Mouse (Mus musculus) naive thymus-derived CD4-positive, alpha-beta T cell, adult 5 months (primary cell): Measurements from ENCODE around the gene Kif15. TPM values are rescaled to one million over a fixed set of nuclear protein-coding genes. Genes with fewer than 3 reads are reported as not detected.

Source experiments
- polyA plus RNA-seq: library from polyadenylated mRNA; unstranded; fragments of 100-300 nt; shearing (Covaris generic); gene quantifications from one replicate; pipeline ENCODE4 v1.2.1, GENCODE M21; 2017

The Kif15 gene
- 2.0 TPM for polyA plus RNA-seq

DNA sequence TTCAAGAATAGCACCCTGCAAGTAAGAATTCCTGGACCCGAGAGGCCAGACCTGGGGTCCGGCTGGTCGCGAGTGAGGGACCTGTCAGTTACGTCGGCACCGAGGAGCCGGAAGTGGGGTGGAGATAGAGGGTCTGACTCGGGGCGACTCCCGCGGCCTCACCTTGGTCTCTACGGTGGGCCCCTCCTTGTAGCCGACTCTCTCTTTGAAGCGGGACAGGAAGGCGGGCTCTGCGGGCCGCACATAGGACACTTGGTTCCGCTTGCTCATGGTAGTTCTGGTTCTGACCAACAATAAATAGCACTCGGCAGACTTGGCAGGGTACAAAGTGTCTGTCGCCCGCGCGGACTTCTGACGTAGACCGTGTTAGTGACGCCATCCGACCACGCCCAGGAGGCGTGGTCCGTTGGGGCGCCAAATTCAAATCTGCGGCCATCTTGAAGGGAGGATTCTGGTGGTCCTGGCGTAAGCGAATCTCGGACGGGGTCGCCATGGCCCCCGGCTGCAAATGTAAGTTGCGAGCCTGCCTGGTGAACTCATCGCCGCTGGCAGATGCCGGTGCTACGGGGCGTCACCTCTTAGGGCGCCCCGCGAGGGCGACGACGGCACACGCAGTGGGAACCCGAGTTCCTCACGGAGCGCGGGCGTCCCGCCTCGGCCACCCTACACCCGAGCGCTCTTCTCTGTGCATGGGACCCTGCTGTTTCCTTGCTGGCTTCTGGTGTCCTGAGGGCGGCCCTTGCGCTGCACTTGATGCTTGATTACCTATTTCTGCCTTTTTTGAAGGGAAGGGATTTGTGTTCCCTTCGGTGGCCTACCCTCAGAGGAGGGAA, at the start of gene Kif15, which contains the start of gene 1110059G10Rik:
Gene Kif15, plus strand, starts transcription at position 404 of the 833 bp plus-strand sequence.
Gene 1110059G10Rik, minus strand, starts transcription at position 358 of the 833 bp plus-strand sequence.

DNA sequence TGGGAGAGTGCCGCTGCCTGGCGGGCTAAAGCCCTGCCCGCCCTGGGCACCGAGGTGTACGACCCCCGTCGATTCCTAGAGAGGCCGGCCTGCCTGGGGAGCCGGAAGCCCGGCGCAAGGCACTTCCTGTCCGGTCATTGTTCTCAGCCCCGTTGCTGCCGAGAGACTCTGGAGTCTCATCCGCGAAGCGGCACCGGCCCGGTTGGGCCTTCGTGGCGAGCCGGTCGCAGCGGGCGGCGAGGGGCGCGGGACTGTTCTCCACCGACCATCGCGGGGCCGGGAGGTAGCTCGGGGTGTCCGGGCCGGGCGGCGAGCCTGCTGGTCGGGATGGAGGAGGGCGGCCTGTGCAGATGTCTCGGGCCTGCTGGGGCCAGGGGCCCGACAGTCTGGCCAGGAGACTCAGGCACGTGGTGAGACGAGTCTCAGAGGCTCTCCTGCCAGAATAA, 27.9 kb upstream of the Kif15 start, which contains the start of gene Zfp105:
Gene Zfp105, plus strand, starts transcription at position 137 of the 446 bp plus-strand sequence.

DNA sequence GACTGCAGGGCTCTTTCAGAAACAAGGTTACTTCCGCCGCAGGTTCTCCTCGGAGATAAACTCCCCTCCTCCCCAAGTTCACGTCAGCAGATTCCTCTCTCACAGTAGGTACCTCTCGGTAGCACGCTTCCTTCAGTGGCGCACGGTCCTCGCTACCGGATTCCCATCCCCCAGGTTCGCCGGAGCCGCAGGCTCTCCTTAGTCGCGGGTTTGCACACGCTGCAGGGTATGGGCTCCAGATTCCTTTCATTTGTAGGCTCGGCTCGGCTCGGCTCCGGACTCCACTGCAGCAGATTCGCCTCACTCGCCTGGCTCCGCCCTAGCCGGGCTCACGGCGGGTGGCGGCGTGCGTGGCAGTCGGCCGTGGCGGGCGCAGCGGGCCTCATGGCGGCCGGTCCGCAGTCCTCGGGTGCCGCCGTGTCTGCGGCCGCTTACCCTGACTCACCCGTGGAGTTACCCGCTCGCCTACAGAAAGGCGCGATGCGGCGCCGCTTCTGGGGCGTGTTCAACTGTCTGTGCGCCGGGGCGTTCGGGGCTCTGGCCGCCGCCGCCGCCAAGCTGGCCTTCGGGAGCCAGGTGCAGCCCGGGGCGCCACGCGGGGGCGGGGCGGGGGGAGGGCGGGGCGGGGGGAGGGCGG, 70.3 kb downstream of the Kif15 start, which contains the start of gene Tmem42:
Gene Tmem42, plus strand, starts transcription at position 332 of the 637 bp plus-strand sequence.

DNA sequence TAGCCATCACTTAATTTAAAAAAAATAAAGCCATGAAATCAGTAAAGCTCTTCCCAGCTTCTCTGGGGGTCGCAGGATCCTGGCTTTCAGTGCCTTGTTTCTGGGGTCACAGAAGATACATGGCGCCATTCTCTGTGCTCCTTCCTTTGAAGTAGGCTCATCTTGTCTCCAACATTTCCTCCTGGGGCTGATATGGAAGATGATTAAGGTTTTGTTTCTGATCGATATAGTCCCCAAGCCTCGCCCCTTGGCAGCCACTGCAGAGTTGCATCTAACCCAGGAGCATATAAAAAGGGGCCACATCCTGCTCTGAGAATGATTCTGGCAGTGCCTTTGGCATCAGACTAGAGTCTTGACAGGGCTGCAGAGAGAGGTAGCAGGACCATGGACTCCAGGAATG, 83.6 kb downstream of the Kif15 start, which contains the start of gene Tgm4:
Gene Tgm4, plus strand, starts transcription at position 301 of the 400 bp plus-strand sequence.

Other genes with a start within 250 kb of the Kif15 start
- not detected for gene Topaz1, start 203.7 kb upstream of the Kif15 start, polyA plus RNA-seq
- gene Tcaim, start 145.5 kb upstream of the Kif15 start, polyA plus RNA-seq, result 15.2 TPM
- gene Gm35549, start 107.0 kb upstream of the Kif15 start, polyA plus RNA-seq, result 0.52 TPM
- gene Zfp445, start 85.0 kb upstream of the Kif15 start, polyA plus RNA-seq, result 47.2 TPM
- gene Zkscan7, start 65.4 kb upstream of the Kif15 start, polyA plus RNA-seq, result 2.5 TPM
- not detected for gene Zfp105, start 28.0 kb upstream of the Kif15 start, polyA plus RNA-seq
- gene 1110059G10Rik, start within 50 bp of the Kif15 start, polyA plus RNA-seq, result 21.9 TPM
- gene Tmem42, start 70.3 kb downstream of the Kif15 start, polyA plus RNA-seq, result 28.0 TPM
- 0.46 TPM for gene Tgm4, start 83.7 kb downstream of the Kif15 start, polyA plus RNA-seq
- 68.6 TPM for gene Zdhhc3, start 162.2 kb downstream of the Kif15 start, polyA plus RNA-seq
- gene Exosc7, start 162.2 kb downstream of the Kif15 start, polyA plus RNA-seq, result 55.5 TPM
- not detected for gene Clec3b, start 199.9 kb downstream of the Kif15 start, polyA plus RNA-seq